Mouse (Mus musculus): ENCODE measurements at regions not wholly inside any gene's neighbourhood (a gene's known extent, or its start where the extent isn't known, plus 50 kb on each side); places are given as distances from the start of the nearest gene placed in this dataset.

DNA sequence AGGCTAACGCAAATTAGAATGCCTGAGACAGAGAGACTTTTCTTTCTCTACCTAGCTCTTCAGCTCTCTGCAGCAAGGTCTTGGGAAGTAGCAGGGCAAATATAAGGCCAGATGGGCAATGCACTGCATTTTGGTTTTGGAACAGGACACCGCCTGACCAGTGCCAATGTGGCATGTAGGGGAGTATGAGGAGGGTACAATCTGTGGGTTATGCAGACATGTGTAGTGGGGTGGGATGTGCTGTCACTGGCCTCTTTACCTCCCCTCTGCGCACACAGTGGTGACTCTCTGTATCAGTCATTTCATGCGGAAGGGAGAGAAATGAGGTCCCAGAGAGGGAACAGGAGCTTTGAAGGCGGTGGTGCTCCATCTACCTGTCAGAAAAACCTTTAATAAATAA, 105.9 kb upstream of the Cachd1 start:
- H3K4me3 ChIP-seq (ENCODE audit: low read depth, low read length): no peak overlapping the region
- no peaks in the 10 kb centered on the region for H3K4me1 ChIP-seq (ENCODE audit: control insufficient read depth, insufficient read depth, low read length)
- H3K9ac ChIP-seq (replicated peaks; ENCODE audit: low read length): no peak overlapping the region
- H3K36me3 ChIP-seq (replicated peaks; ENCODE audit: control insufficient read depth, insufficient read depth, low read depth, low read length): no peaks in the 10 kb centered on the region
- H3K27me3 ChIP-seq (ENCODE audit: control insufficient read depth, insufficient read depth, low read length): no peaks in the 10 kb centered on the region
- no peaks in the 10 kb centered on the region for H3K9me3 ChIP-seq (replicated peaks; ENCODE audit: control insufficient read depth, low read length)
- WGBS: 80% methylated on average over 5 of the region's 5 CpGs
- ATAC-seq (replicated peaks; ENCODE audit: insufficient number of reproducible peaks, low FRiP score, low TSS enrichment, low read depth): no peak
- H3K27ac ChIP-seq (replicated peaks; ENCODE audit: low read depth, low read length): no peak overlapping the region
- no peak overlapping the region for H3K4me2 ChIP-seq (ENCODE audit: low read depth, low read length)
- DNase-seq (ENCODE audit: low spot score): no peak

DNA sequence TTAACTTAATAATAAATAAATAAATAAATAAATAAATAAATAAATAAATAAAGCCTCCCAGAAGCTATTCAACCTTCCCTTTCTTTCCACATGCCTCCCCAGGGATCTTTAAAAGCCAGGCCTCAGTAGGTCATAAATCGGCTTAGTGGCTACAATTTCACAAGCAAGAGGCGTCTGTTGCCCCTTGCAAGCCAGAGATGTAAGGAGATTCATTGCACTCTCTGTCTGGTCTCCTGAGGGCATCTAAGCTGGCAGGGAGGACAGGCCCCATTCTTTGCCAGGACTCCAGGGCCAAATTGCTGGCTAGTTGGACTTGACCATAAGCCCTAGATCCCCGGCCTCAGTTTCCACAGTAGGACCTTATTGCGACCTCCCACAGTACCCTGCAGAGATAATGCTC, 101.6 kb upstream of the Cachd1 start:
- Histone ChIP-seq H3K27ac (replicated peaks; ENCODE audit: low read depth, low read length) (no peak overlapping the region), H3K36me3 (replicated peaks; ENCODE audit: control insufficient read depth, insufficient read depth, low read depth, low read length) (no peaks in the 10 kb centered on the region), H3K4me2 (ENCODE audit: low read depth, low read length) (no peak overlapping the region), H3K27me3 (ENCODE audit: control insufficient read depth, insufficient read depth, low read length) (no peaks in the 10 kb centered on the region), H3K4me3 (ENCODE audit: low read depth, low read length) (no peak overlapping the region), H3K4me1 (ENCODE audit: control insufficient read depth, insufficient read depth, low read length) (no peaks in the 10 kb centered on the region), H3K9ac (replicated peaks; ENCODE audit: low read length) (no peak overlapping the region), H3K9me3 (replicated peaks; ENCODE audit: control insufficient read depth, low read length) (no peaks in the 10 kb centered on the region)
- WGBS: 87% methylated on average over 4 of the region's 4 CpGs
- DNase-seq (ENCODE audit: low spot score) (no peak), ATAC-seq (replicated peaks; ENCODE audit: insufficient number of reproducible peaks, low FRiP score, low TSS enrichment, low read depth) (no peak)

DNA sequence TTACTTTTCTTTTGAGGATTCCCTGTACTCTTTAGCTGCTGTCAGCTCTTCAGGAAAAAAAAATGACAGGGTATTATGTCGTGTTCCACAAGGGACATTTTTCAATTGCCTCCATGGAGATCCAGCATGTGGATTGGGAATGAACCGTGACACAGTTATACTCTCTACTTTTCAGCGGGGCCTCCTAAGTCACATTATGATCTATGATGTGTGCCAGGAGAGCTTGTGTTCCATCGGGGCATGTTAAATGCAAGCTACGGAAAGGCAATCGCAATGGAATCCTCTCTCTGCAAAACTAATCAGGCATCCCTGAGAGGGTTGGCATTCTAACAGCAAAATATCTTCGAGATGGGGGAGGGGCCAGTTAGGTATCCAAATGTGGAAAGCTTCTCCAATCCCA, 92.7 kb upstream of the Cachd1 start:
- Histone ChIP-seq H3K9me3 (replicated peaks; ENCODE audit: control insufficient read depth, low read length) (no peaks in the 10 kb centered on the region), H3K4me2 (ENCODE audit: low read depth, low read length) (no peak overlapping the region), H3K27ac (replicated peaks; ENCODE audit: low read depth, low read length) (no peak overlapping the region), H3K4me3 (ENCODE audit: low read depth, low read length) (no peak overlapping the region), H3K27me3 (ENCODE audit: control insufficient read depth, insufficient read depth, low read length) (no peaks in the 10 kb centered on the region), H3K36me3 (replicated peaks; ENCODE audit: control insufficient read depth, insufficient read depth, low read depth, low read length) (no peaks in the 10 kb centered on the region), H3K9ac (replicated peaks; ENCODE audit: low read length) (no peak overlapping the region), H3K4me1 (ENCODE audit: control insufficient read depth, insufficient read depth, low read length) (no peaks in the 10 kb centered on the region)
- no peak for ATAC-seq (replicated peaks; ENCODE audit: insufficient number of reproducible peaks, low FRiP score, low TSS enrichment, low read depth)
- WGBS: 84% methylated on average over 7 of the region's 7 CpGs
- DNase-seq (ENCODE audit: low spot score): no peak

DNA sequence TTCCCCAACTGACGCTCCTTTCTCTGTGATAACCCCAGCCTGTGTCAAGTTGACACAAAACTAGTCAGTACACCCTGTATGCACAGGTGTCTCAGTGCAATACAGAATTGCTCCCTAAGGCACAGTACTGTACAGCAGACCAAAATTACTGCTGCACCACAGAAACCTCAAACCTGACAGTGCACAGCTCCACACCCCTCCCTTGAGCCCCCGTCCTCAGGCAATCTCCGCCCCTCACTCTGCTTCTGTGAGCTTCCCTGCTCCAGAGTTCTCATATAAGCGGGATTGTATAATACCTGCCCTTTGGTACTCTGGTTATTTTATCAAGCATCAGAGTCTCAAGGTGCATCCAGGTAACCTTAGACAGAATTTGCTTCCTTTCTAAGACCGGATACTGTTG, 76.5 kb upstream of the Cachd1 start:
- Histone ChIP-seq H3K9me3 (replicated peaks; ENCODE audit: control insufficient read depth, low read length) (no peaks in the 10 kb centered on the region), H3K4me2 (ENCODE audit: low read depth, low read length) (no peak overlapping the region), H3K4me3 (ENCODE audit: low read depth, low read length) (no peak overlapping the region), H3K27me3 (ENCODE audit: control insufficient read depth, insufficient read depth, low read length) (no peaks in the 10 kb centered on the region), H3K9ac (replicated peaks; ENCODE audit: low read length) (no peak overlapping the region), H3K36me3 (replicated peaks; ENCODE audit: control insufficient read depth, insufficient read depth, low read depth, low read length) (no peaks in the 10 kb centered on the region), H3K27ac (replicated peaks; ENCODE audit: low read depth, low read length) (no peak overlapping the region), H3K4me1 (ENCODE audit: control insufficient read depth, insufficient read depth, low read length) (no peaks in the 10 kb centered on the region)
- ATAC-seq (replicated peaks; ENCODE audit: insufficient number of reproducible peaks, low FRiP score, low TSS enrichment, low read depth): no peak
- WGBS: 69% methylated on average over 5 of the region's 5 CpGs
- DNase-seq (ENCODE audit: low spot score): no peak

DNA sequence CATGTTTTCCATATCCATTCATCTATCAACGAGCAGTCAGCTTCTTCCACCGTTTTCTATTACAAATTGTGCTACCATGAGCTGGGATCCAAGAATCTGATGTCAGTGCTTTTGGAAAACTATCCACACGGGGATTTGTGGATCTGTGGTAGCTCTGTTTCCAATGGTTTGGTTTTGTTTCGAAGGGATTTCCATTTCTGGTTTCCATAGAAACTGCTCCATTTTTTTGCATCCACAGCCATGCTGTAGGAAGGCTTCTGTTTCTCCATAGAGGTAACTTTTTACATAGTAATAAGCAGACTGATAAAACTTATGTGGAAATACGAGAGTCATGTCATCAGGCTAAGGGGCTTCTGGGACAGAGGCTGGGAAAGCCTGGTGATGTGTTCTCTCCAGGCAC, 76.1 kb upstream of the Cachd1 start:
- H3K9me3 ChIP-seq (replicated peaks; ENCODE audit: control insufficient read depth, low read length): no peaks in the 10 kb centered on the region
- no peak overlapping the region for H3K4me3 ChIP-seq (ENCODE audit: low read depth, low read length)
- ATAC-seq (replicated peaks; ENCODE audit: insufficient number of reproducible peaks, low FRiP score, low TSS enrichment, low read depth): no peak
- DNase-seq (ENCODE audit: low spot score): no peak
- no peaks in the 10 kb centered on the region for H3K4me1 ChIP-seq (ENCODE audit: control insufficient read depth, insufficient read depth, low read length)
- no peaks in the 10 kb centered on the region for H3K27me3 ChIP-seq (ENCODE audit: control insufficient read depth, insufficient read depth, low read length)
- no peak overlapping the region for H3K9ac ChIP-seq (replicated peaks; ENCODE audit: low read length)
- no peaks in the 10 kb centered on the region for H3K36me3 ChIP-seq (replicated peaks; ENCODE audit: control insufficient read depth, insufficient read depth, low read depth, low read length)
- H3K27ac ChIP-seq (replicated peaks; ENCODE audit: low read depth, low read length): no peak overlapping the region
- WGBS: 74% methylated on average over 5 of the region's 5 CpGs
- no peak overlapping the region for H3K4me2 ChIP-seq (ENCODE audit: low read depth, low read length)

DNA sequence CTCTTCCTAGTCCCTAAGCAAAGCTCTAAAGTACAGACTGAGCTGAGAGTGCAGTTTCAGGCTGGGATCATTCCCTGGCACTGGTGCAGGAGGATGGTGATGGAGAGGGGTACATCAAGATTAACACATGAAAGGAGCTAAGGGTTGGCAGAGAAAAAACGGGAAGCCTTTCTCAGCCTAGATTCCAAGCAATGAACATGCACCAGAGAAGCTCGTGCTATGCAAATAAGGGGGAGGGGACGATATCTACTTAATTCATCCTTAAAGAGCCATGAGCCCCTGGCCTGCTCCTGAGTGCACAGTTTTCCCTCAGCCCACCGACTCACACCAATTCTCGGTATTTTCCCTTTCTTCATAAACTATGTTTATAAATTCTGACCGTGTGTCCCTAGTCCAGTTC, 70.5 kb upstream of the Cachd1 start:
- no peak for ATAC-seq (replicated peaks; ENCODE audit: insufficient number of reproducible peaks, low FRiP score, low TSS enrichment, low read depth)
- WGBS: 26% methylated on average over 6 of the region's 6 CpGs
- DNase-seq (ENCODE audit: low spot score): no peak

DNA sequence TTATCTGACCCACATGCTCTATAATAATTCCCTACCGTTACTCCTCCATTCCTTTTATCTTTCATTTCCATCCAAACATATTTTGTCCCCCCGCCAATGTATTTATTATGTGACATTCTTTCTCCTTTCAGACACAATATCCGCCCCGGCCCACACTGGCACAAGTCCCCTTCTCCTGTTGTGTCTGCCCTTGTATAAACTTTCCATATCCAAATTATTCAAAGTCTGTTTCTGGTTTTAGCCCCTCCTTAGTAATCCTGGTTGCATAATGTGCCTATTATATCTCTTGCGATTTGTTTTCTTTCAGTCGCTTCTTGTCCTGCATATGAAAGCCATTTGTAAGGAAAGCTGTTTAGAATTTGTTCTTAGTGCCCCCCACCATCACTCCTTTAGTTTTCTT, 69.3 kb upstream of the Cachd1 start:
- no peaks in the 10 kb centered on the region for H3K4me1 ChIP-seq (ENCODE audit: control insufficient read depth, insufficient read depth, low read length)
- DNase-seq (ENCODE audit: low spot score) (peak; percentile 33), ATAC-seq (replicated peaks; ENCODE audit: insufficient number of reproducible peaks, low FRiP score, low TSS enrichment, low read depth) (no peak)
- no peaks in the 10 kb centered on the region for H3K36me3 ChIP-seq (replicated peaks; ENCODE audit: control insufficient read depth, insufficient read depth, low read depth, low read length)
- H3K4me3 ChIP-seq (ENCODE audit: low read depth, low read length): no peak overlapping the region
- WGBS: 66% methylated on average over 6 of the region's 6 CpGs
- H3K9ac ChIP-seq (replicated peaks; ENCODE audit: low read length): no peak overlapping the region
- no peaks in the 10 kb centered on the region for H3K27me3 ChIP-seq (ENCODE audit: control insufficient read depth, insufficient read depth, low read length)
- H3K4me2 ChIP-seq (ENCODE audit: low read depth, low read length): no peak overlapping the region
- no peak overlapping the region for H3K27ac ChIP-seq (replicated peaks; ENCODE audit: low read depth, low read length)
- H3K9me3 ChIP-seq (replicated peaks; ENCODE audit: control insufficient read depth, low read length): no peaks in the 10 kb centered on the region

More for the DNA sequence above, 70.5 kb upstream of the Cachd1 start:
- Histone ChIP-seq H3K9ac (replicated peaks; ENCODE audit: low read length) (no peak overlapping the region), H3K4me3 (ENCODE audit: low read depth, low read length) (no peak overlapping the region), H3K4me2 (ENCODE audit: low read depth, low read length) (no peak overlapping the region), H3K27me3 (ENCODE audit: control insufficient read depth, insufficient read depth, low read length) (no peaks in the 10 kb centered on the region), H3K36me3 (replicated peaks; ENCODE audit: control insufficient read depth, insufficient read depth, low read depth, low read length) (no peaks in the 10 kb centered on the region), H3K27ac (replicated peaks; ENCODE audit: low read depth, low read length) (no peak overlapping the region), H3K9me3 (replicated peaks; ENCODE audit: control insufficient read depth, low read length) (no peaks in the 10 kb centered on the region), H3K4me1 (ENCODE audit: control insufficient read depth, insufficient read depth, low read length) (no peaks in the 10 kb centered on the region)

DNA sequence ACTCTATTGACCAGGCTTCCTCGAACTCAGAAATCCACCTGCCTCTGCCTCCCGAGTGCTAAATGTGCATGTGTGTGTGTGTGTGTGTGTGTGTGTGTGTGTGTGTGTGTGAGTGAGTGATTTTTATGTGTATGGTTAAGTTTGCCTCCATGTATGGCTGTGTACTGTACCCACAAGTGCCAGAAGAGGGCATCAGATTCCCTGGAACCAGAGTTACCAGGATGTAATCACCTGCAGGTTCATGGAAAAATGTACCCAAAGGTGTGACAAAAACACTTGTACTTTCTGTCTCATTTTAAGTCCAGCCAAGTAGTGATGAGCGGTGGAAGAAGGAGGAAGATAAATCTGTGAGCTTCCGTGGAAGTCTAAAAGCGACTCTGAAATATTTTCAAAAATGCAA, 68.2 kb upstream of the Cachd1 start:
- no peaks in the 10 kb centered on the region for H3K36me3 ChIP-seq (replicated peaks; ENCODE audit: control insufficient read depth, insufficient read depth, low read depth, low read length)
- H3K4me3 ChIP-seq (ENCODE audit: low read depth, low read length): no peak overlapping the region
- DNase-seq (ENCODE audit: low spot score) (peak; percentile 26), ATAC-seq (replicated peaks; ENCODE audit: insufficient number of reproducible peaks, low FRiP score, low TSS enrichment, low read depth) (no peak)
- H3K27me3 ChIP-seq (ENCODE audit: control insufficient read depth, insufficient read depth, low read length): no peaks in the 10 kb centered on the region
- H3K4me2 ChIP-seq (ENCODE audit: low read depth, low read length): no peak overlapping the region
- H3K27ac ChIP-seq (replicated peaks; ENCODE audit: low read depth, low read length): no peak overlapping the region
- no peak overlapping the region for H3K9ac ChIP-seq (replicated peaks; ENCODE audit: low read length)
- H3K9me3 ChIP-seq (replicated peaks; ENCODE audit: control insufficient read depth, low read length): no peaks in the 10 kb centered on the region
- no peaks in the 10 kb centered on the region for H3K4me1 ChIP-seq (ENCODE audit: control insufficient read depth, insufficient read depth, low read length)
- WGBS: over 99% methylated on average over 5 of the region's 5 CpGs

DNA sequence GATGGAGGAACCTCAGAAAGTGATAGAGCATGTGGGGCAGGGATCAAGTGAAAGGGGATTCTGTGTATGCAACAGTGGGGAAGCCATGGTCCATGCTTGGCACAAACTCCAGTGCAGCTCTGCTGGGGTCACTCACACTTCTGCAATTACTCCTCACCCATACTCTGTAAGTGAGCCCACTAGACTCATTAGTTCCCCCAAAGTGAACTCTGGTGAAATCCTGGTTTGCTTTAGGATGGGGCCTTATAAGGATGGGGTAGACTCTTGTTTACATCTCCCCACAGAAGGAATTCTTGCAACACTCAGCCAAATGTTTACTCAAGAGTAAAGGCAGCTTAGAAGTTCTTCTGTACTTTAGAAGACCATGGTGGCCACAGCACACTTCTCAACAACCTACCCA, 62.2 kb upstream of the Cachd1 start:
- no peaks in the 10 kb centered on the region for H3K36me3 ChIP-seq (replicated peaks; ENCODE audit: control insufficient read depth, insufficient read depth, low read depth, low read length)
- no peak overlapping the region for H3K4me2 ChIP-seq (ENCODE audit: low read depth, low read length)
- no peak overlapping the region for H3K9ac ChIP-seq (replicated peaks; ENCODE audit: low read length)
- H3K9me3 ChIP-seq (replicated peaks; ENCODE audit: control insufficient read depth, low read length): no peaks in the 10 kb centered on the region
- no peak for DNase-seq (ENCODE audit: low spot score)
- H3K4me3 ChIP-seq (ENCODE audit: low read depth, low read length): no peak overlapping the region
- H3K27me3 ChIP-seq (ENCODE audit: control insufficient read depth, insufficient read depth, low read length): no peaks in the 10 kb centered on the region
- no peak for ATAC-seq (replicated peaks; ENCODE audit: insufficient number of reproducible peaks, low FRiP score, low TSS enrichment, low read depth)
- no peaks in the 10 kb centered on the region for H3K4me1 ChIP-seq (ENCODE audit: control insufficient read depth, insufficient read depth, low read length)
- no peak overlapping the region for H3K27ac ChIP-seq (replicated peaks; ENCODE audit: low read depth, low read length)
